Mouse (Mus musculus) granulocyte monocyte progenitor cell, adult 5-6 weeks (primary cell): ENCODE results near the gene Dnajc5. TPM values are rescaled to one million over a fixed set of nuclear protein-coding genes. Genes with fewer than 3 reads are reported as not detected.

Source experiments
- ATAC-seq: replicated peaks from 2 replicates; pipeline ENCODE4 v1.8.0; 2016; ENCODE audit warnings: mild to moderate bottlenecking, moderate TSS enrichment, inconsistent platforms; ENCODE audit not compliant: poor library complexity, severe bottlenecking
- total RNA-seq, 2 experiments: library from RNA; stranded (forward) in 1 of 2; stranded (reverse) in 1 of 2; fragments of 200-712, 200-1000 nt in 1 of 2; fragments of >200 nt in 1 of 2; fragmentation: Nextera tagmentation in 1 of 2; gene quantifications; 2 replicates each; pipeline ENCODE4 v1.2.3; 2014 to 2017

Dnajc5 gene
- 43.8 and 47.1 TPM in 2 replicates for total RNA-seq (2014; fragmentation: Nextera tagmentation)
- total RNA-seq (2017), result 46.4 and 54.5 TPM in 2 replicates

GRCm38 (mm10) chr2:181520118-181520935, at the start of gene Dnajc5:
Dnajc5 (plus strand) TSS chr2:181520485.
- ATAC-seq, result peak; percentile 94

GRCm38 (mm10) chr2:181471246-181471645, 49.0 kb upstream of the Dnajc5 start:
- ATAC-seq, result peak; percentile 80

GRCm38 (mm10) chr2:181472256-181472827, 47.9 kb upstream of the Dnajc5 start:
- ATAC-seq, result no peak

- ATAC-seq, result no peak
Observed at GRCm38 (mm10) chr2:181483120-181483519, 37.2 kb upstream of the Dnajc5 start.

GRCm38 (mm10) chr2:181483562-181484318, 36.5 kb upstream of the Dnajc5 start:
- peak; percentile 90 for ATAC-seq

GRCm38 (mm10) chr2:181484456-181485233, 35.6 kb upstream of the Dnajc5 start:
- ATAC-seq, result no peak

- ATAC-seq, result no peak
Observed at GRCm38 (mm10) chr2:181485741-181486140, 34.5 kb upstream of the Dnajc5 start.

GRCm38 (mm10) chr2:181487338-181488277, 32.7 kb upstream of the Dnajc5 start:
- no peak for ATAC-seq

- ATAC-seq, result peak; percentile 26; the same call in 1 of the 2 replicates
Observed at GRCm38 (mm10) chr2:181491432-181492205, 28.7 kb upstream of the Dnajc5 start.

- peak; percentile 30 for ATAC-seq
Observed at GRCm38 (mm10) chr2:181492206-181492605, 28.1 kb upstream of the Dnajc5 start.

GRCm38 (mm10) chr2:181493156-181493927, 26.9 kb upstream of the Dnajc5 start, which contains the start of gene Abhd16b:
Abhd16b (plus strand) TSS chr2:181493206.
- ATAC-seq, result no peak

- ATAC-seq, result no peak
Observed at GRCm38 (mm10) chr2:181494266-181494945, 25.9 kb upstream of the Dnajc5 start.

GRCm38 (mm10) chr2:181495845-181496244, 24.4 kb upstream of the Dnajc5 start:
- ATAC-seq, result peak; percentile 48

GRCm38 (mm10) chr2:181496281-181496680, 24.0 kb upstream of the Dnajc5 start:
- peak; percentile 30 for ATAC-seq

GRCm38 (mm10) chr2:181496831-181497547, 23.3 kb upstream of the Dnajc5 start, which contains the start of gene Tpd52l2:
Tpd52l2 (plus strand) TSS chr2:181497142.
- ATAC-seq, result peak; percentile 68

- ATAC-seq, result peak; percentile 55
Observed at GRCm38 (mm10) chr2:181497548-181497875, 22.8 kb upstream of the Dnajc5 start.
